Mouse (Mus musculus): Measurements from ENCODE around the gene Btbd18.

The Btbd18 gene

GRCm38 (mm10) chr2:84703497-84703896, 44.6 kb downstream of the Btbd18 start:
- DNase-seq (ENCODE audit: low read depth) = no peak

DNA sequence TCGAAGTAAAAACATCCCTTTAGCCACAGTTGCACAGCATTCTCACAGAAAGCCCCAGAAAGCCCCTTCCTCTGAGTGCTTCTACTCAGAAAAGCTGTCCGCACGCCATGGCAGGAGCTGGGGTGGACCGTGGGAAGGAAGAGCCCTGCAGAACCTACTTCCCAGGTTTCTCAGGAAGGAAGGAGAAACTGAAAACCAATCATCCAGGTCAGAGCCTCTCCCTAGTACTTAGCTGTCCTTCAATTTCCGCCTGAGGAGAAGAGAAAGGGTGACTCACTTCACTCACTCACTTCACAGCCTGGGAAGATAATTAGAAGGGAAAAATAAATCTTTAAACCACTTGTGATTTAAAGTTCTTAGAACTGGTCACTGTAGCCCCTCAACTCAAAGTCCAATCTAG, 45.5 kb downstream of the Btbd18 start:
- no peak for DNase-seq (ENCODE audit: low read depth)

GRCm38 (mm10) chr2:84705295-84705694, 46.4 kb downstream of the Btbd18 start:
- peak; percentile 14 for DNase-seq (ENCODE audit: low read depth)

- DNase-seq (ENCODE audit: low read depth) = no peak
These were observed 48.6 kb downstream of the Btbd18 start for GRCm38 (mm10) chr2:84707523-84707922.

- DNase-seq (ENCODE audit: low read depth) = no peak
These were observed 53.0 kb downstream of the Btbd18 start for GRCm38 (mm10) chr2:84711898-84712297.

DNA sequence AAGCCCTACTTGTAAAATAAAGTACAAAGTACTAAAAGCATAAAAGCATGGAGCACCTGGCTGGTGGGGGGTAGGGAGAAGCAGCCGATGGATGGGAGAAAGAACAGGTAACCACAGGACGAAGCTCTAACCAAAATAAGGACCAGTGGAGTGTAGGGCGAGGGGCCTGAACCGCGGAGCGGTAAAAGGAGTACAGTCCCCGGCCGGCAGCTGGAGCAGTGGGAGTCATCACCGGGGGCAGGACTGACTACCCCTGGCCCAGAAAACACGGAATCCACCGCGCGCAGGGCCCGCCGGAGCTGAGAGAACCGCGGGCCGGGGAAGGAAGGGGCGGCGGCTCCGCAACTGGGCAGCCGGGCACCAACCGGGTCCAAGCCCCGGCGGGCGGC, 55.5 kb downstream of the Btbd18 start:
- DNase-seq (ENCODE audit: low read depth) = no peak

DNA sequence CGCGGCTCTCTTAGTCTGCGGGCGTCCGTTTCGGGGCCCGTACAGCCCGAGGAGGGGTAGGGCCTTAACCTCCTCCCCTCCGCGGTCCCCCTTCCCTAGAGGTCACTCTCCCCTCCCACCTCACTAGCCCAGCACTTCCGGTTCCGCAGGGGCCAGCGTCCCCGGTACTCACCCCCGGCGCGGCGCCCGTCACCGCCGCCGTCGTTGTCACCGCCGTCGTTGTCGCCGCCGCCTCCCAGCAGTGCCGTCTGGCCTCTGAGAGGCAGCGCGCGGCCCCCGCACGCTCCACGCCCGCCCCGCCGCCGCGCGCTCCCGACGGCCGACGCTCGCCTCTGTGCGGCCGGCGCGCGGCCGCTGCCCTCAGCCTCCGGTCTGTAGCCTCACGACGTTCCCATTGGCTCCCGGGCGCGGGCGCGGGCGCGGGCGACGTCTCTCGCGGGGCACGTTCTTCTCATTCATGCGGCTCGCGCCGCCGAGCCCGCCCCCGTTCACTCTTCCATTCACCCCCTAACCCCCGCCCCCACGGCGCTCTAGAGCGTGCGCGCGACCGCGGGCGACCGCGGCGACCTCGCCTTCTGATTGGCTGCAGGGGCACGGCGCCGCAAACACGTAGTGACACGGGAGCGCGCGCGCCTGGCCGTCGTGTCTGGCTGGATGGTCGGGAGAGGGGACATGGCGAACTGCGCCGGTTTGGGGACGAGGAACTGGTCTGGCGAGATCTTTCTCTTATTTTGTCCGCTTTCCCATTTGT, 56.1 kb downstream of the Btbd18 start, which contains the start of gene Zdhhc5:
Gene Zdhhc5, minus strand, starts transcription at position 370 of the 751 bp plus-strand sequence.
- peak; percentile 98 for DNase-seq (ENCODE audit: low read depth)

GRCm38 (mm10) chr2:84715562-84716361, 56.9 kb downstream of the Btbd18 start:
- peak; percentile 99 for DNase-seq (ENCODE audit: low read depth)

DNA sequence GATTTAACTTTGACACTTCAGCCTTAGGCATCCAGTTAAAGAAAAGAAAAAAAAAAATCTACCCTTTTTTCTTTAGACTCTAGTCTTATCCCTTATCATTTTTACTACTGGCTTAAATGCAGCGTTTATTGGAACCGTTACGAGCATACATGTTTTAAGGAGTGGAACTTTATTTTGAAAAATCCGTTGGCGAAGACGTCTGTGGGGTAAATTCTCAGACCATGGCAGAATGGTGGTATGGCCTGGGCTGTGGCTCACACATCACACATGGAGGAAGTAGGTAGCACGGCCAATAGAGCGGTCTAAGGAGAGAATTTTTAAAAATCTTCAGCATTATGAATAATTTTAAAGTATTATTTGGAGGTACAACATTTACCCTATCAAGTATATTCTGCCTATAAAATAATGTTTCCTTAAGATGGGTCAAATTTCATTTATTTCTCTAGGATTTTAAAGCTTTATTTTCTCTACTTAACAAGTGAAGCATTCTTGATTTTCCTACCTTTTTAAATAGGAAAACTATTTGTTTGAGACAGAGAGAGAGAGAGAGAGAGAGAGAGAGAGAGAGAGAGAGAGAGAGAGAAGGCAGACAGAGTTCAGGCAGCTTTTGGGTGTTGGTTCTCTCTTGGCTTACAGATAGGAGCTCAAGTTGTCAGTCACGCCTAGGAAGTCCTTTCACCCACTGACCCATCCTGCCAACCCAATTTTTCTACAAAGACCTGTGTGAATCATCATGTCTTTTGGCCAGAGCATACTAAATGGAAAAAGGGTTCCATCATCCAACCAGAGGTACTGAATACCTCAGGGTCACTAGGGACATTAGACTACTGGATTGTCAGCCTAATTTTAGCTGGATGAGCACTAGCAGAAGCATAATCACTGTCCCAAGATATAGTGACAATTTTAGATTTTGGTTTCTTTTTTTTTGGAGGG, 57.8 kb downstream of the Btbd18 start:
- DNase-seq (ENCODE audit: low read depth) = peak; percentile 59

DNA sequence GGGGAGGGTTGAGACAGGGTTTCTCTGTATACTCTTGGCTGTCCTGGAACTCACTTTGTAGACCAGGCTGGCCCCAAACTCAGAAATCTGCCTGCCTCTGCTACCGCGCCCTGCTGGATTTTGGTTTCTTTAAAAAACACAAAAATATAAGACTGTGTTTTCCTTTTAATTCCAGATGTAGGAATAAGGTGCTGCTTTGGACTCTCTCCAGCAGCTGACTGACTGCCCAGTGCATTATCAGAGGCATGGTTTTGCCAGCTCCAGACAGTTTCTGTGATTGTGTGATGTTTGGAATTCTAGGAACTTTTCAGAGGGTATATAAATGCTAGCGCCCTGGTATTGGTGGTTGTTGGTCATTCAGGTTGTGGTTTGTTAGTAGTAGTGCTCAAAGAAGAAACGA, 58.5 kb downstream of the Btbd18 start:
- DNase-seq (ENCODE audit: low read depth) = no peak

Measured in 416B (cell line).